Mouse (Mus musculus) CD4-positive, CD25-positive, alpha-beta regulatory T cell, adult 4 months (primary cell): ENCODE results near the gene Sept4. TPM values are rescaled to one million over a fixed set of nuclear protein-coding genes. Genes with fewer than 3 reads are reported as not detected.

Experiments used
- ATAC-seq: one replicate; pipeline ENCODE4 v1.8.0; 2017
- polyA plus RNA-seq, 2 experiments: library from polyadenylated mRNA; unstranded; fragments of 100-300 nt; shearing (Covaris generic); gene quantifications; one replicate each; pipeline ENCODE4 v1.2.1; 2017

Sept4 gene
- 1 to 10 TPM; 1.5 to 3.7 TPM for polyA plus RNA-seq

DNA sequence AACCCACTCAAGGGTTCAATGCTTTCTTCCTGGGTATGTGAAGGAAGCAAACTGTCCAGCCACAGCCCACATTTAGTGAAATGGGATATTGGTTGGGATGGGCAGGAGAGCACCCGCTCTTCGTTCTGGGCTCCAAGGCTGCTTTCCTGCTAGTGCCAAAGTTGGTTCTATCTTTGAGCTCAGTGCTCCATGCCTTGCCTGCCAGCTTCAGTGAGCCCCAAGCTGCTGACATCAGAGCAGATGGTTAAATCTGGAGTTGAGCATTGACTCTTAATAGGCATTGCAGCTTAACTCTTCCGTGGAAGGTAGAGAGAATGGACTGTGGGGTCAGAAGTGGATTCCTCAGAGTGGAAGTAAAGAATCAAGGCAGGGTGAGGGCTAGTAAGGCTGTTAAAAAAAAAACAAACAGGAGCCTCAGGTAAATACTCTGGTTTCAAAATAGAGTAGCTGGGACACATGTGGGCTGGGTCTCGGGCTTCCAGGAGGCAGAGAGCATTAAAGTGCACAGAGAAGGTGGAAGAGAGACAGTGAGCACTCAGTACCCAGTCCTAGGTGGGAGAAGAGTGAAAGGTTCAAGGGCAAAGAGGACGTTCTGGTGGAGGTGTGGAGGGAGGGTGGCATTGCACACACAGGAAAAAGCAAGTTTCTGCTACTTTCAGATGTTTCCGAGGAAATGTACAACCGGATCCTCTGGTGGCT lies at the start of gene Sept4:
Gene Sept4 (plus strand): TSS at position 649 of the 699 bp plus-strand sequence.
- ATAC-seq: no peak

DNA sequence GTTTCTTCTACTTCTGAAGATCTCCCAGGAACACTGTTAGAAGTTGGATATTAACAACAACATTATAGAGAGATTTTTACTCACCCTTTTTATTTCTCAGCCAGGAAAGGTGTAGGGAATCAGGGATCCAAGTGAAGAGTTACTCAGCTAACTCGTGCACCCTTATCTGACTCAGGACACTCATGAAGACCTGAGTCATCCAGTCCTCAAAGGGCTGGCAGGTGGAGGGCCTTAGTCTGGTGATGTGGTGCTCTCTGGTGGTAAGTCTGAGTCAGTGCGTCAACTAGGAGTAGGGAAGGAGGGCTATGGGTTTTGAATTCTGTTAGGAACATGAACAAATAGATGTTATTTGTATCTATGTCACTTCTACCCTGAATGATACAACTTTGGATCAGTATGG lies 49.4 kb upstream of the Sept4 start:
- ATAC-seq: peak; percentile 49

DNA sequence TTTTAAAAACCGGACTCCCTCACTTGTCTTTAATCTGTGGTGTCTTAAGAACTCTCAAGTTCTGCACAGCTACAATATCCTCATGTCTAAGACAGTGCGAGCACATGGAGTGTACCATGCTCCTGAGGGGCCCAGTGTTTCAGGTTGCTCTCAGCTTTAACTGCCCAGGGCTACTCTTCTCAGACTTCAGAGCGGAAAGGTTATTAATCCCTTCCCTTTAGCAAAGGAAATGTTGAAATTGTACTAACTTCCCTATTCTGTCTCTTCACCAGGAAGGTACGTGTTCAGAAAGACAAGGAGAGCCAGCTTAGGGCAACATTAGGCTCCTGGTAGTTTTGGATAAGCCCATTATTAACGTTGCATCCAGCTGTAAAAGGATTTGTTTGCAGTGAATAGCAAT lies 45.2 kb upstream of the Sept4 start:
- no peak for ATAC-seq

DNA sequence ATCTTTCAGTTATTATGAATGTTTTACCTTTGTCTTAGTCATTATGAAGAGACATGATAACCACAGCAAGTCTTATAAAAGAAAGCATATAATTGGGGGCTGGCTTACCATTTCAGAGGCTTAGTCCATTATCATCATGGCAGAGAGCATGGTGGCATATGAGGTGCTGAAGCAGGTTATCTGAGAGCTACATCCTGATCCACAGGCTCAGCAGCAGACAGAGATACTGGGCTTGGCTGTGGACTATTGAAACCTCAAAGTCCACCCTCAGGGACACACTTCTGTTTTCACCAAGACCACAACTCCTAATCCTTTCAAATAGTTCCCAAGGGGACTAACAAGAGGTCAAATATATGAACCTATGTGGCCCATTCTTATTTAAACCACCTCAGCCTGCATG lies 44.7 kb upstream of the Sept4 start:
- no peak for ATAC-seq

DNA sequence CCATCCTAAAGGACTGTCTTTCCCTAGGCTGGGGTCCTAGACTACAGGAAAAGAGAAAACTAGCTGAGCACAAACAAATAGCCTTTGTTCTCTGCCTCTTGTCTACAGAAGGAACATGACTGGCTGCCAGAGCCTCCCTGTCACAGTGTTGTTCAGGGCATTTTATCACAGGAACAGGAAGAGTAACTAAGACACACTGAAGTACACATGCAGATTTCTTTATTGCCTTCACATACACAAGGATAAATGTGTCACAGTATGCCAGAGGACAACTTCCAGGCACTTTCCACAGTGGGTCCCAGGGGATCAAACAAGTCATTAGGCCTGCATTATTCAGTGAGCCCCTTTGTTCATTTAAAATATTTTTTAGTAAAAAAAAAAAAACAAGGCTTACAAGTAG lies 43.9 kb upstream of the Sept4 start:
- ATAC-seq: no peak

DNA sequence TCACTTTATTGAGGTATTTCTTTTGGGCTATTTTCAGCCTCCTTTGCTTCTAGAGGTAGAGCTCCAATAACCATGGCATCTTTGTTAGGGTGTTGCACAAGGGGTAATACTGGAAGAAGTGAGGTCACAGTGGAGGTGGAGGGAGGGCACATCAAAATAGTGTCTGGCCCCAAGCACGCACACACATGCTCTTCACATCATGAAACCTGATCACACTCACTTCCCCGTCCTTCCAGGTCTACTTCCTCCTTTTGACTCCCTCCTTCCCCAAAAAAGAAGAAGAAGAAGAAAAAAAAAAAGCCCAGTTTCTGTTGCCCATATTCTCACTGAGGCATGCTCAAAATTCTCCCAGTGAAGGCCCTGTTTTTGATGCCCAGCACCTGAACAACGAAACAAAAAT lies 41.3 kb upstream of the Sept4 start:
- no peak for ATAC-seq

DNA sequence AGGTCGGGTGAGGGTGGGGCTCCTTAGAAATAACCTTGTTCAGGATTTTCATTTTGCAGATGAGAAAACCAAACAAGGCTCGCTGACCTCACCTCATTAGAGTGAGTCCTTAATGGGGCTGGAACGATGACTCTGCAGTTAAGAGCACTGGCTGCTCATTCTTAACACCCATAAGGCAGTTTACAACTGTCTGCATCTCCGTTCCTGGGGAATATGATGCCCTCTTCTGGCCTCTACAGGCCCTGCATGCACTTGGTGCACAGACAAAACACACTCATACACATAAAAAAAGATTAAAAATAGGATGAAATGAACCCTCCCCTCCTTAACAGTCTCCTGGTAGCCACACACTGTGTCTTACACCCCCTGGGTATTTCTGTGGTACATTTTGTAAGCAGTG lies 40.7 kb upstream of the Sept4 start:
- ATAC-seq: no peak

DNA sequence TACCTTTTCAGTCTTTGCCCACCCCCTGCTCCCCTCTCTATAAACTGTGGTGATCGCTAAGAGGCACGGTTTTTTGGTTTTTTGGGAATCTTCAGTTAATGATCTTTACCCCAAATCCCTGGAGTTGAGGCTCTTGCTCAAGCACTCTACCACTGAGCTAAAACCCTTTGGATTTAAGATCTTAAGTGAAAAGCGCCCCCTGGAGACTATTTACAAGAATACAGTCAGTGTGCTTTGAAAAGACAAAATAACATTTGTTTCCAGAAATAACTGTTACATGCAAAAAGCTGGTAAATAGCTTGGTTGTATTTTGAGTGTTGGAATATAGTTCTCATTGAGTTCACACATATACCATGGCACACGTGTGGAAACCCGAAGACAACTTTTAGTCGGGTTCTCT lies 37.0 kb upstream of the Sept4 start:
- no peak for ATAC-seq

DNA sequence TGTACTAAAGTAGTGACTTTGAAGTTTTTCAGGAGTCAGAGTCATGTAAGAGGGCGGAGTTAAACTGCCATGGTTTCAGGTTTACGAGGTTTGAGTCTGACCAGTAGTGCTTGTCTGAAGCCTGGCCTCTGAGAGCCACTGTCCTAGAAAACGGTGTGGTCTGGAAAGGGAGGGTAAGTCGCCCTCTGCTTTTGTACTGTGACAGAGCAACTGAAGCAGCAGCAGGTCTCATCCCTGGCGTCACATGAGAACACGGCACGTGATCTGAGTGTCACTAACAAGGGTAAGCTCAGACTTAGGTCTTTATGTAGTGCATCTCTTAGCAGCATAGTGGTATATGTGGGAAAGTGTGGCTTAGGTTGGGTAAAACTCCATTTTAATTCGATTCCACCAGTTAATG lies 26.4 kb upstream of the Sept4 start:
- no peak for ATAC-seq

DNA sequence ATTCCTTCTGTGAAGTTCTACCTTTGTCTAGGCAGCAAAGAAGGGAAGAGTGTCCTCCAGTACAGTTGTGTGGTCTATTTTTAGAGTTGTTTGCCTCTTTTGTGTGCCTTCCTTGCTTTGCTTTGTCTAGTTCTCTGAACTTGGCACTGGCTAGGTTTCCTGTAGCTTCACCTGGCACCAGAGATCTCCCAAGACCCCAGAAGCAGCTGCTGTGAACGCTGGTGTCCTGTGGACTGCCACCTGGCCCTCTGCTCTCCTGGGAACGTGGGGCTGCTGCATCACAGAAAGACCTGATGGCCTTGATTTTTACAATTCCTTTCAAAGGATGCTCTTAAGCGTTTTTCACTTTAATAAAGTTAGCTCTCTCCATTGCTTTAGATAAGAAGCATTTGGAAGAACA lies 25.8 kb upstream of the Sept4 start:
- no peak for ATAC-seq

DNA sequence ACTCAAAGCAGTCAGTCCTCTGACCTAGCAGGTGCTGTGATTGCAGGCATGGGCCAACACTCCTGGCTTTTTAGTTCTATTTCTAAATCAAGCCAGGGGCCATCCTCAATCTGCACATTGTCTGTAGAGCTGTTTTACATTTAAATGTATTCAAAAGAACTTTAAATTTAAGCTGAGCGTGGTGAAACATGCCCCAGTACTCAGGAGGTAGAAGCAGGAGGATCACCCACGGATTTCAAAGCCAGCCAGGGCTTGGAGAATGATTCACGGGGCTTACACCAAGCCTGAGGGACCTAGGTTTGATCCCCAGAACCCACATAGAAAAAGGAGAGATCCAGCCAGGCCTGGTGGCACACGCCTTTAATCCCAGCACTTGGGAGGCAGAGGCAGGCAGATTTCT lies 15.4 kb upstream of the Sept4 start:
- no peak for ATAC-seq

DNA sequence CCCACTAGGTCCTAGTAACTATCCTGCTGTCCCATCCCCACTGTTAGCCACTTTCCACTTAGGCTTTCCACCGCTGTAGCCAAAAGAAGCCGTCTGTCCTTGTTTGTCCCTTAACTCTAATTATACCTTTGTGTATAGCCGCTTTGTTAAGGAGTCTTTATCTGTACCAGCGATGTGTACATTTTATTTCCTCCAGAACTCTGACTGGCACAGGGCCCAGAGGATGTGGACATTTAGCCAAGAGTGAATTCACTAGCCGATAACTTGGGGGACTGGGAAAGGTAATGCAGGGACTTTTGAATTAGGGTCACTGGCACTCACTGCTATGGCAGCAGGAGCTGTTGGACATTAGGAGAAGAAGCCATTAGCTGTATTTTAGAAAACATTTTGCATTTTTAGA lies 14.3 kb upstream of the Sept4 start:
- ATAC-seq: no peak

DNA sequence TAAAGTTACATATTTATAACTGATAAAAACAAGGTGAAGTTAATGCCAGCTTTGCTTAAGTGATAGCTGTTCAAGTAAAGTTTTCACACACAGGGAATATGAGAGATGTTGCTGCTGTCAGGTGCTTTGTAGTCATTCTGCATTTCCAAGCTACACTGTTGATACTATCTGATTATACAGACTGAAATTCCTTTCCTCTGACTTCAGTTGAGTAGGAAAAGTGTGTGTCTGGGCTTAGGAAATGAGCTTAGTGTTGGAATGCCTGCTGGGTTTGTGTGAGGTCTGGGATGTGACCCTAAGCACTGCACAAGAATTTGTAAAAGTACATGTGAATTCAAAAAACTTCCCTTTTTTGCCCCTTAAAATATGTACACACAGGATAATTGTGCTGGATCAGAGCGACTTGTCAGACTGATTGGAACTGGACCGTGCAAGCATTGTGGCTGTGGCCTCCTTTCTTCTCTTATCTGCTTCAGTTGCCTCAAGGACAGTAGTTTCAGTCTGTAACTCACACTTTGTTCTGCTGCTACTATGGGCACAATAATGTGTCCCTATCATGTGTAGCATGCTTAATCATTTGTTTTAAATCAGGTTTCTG lies 13.5 kb upstream of the Sept4 start:
- no peak for ATAC-seq

DNA sequence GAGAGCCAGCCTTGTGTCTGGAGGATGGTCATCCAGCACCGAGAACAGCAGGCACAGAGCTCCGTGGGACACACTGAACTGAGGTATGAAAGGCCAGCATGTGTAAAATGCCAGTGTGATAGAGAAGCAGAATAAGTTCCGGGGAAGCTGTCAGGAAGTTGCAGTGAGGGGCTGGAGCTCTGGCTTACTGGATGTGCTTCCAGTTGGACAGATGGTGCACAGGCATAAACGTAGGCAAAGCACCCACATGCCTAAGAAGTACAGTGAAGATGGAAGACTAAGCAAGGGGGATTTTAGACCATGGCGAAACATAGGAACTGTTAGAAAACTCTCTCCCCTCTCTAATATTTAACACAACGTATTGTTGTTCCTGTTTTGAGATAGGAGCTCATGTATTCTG lies 7.5 kb upstream of the Sept4 start:
- ATAC-seq: no peak

DNA sequence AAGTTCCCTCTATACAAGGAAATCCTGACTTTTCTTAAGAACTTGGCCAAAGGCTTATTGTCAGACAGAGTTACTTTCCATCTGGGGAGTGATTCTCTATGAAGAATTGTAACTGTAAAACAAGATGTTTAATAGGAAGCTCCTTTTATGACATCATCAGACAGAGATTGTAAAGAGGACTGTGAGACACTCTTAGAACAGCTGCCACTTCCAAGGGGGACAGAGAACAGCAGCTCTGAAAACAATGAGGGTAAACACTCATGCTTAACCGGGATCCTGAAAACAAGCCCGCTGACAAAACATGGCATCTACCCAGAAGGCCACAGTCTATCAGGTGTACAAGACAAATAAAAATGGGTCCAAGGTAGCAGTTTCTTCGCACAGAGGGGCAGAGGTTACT lies 2.2 kb upstream of the Sept4 start, which contains the start of gene Gm11492:
Gene Gm11492 (plus strand): TSS at position 153 of the 400 bp plus-strand sequence.
- no peak for ATAC-seq

DNA sequence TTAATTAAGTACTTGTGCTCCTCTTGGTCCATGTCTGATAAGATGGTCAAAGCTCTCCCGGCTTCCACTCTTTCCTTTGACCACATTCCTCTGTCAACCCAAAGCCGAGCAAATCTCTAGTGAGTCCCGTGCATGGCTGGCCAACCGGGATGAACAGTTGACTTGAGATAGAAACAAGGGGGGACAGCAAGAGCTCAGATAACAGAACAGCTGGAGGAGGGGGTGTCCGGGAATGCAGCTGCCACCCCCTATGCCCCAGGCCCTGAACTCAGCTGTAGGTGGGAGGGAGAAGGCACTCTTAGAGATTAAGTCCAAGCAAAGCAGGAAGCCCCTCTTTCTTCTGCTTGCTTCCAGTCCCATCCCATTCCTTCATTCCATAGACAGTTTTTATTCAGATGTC lies 2.0 kb downstream of the Sept4 start:
- no peak for ATAC-seq

DNA sequence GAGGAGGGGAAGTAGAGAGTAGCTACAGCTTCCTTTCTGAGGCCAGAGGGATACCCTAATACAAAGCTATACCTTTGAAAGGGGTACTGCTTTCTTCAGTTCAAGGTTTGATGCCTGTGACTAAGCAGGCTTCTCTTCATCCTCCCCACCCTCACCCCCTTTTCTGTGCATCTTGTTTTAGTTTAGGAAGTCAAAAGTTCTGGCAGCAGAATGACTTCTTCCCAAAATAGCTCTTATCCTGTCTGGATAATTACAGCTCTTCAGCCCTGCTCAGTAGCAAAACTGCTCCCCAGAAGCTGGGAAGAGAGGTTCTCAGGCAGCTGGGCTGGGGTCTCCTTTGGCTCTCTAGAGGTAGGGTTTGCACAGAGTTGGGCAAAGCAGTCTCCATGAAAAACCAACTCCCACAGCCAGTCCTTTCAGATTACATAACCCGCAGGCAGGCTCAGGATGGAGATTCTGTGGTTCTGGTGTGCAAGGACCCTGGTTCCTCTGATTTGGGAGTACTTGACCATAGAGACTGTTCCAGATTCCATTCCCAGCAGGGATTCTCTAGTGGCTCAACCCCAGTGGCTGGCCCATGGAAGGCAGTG lies 2.8 kb downstream of the Sept4 start:
- no peak for ATAC-seq

DNA sequence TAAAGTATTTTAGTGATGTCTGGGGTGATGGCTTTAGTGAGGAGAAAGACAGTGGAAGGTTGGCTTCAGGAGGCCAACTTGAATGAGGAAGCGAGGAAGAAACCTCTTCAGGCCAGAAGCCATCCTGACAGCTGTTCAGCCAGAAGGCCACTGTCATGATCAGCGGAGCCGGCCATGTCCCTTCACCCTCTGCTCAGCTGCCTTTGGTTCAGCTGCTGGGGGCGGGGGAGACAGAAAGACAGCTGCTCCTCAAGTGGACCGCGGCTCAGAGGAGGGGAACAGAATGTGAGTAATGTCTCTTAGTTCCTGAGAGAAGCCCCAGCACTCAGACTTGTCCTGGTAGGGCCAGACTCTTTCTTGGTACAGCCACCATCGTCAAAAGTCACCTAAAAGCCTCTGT lies 5.0 kb downstream of the Sept4 start:
- ATAC-seq: no peak

DNA sequence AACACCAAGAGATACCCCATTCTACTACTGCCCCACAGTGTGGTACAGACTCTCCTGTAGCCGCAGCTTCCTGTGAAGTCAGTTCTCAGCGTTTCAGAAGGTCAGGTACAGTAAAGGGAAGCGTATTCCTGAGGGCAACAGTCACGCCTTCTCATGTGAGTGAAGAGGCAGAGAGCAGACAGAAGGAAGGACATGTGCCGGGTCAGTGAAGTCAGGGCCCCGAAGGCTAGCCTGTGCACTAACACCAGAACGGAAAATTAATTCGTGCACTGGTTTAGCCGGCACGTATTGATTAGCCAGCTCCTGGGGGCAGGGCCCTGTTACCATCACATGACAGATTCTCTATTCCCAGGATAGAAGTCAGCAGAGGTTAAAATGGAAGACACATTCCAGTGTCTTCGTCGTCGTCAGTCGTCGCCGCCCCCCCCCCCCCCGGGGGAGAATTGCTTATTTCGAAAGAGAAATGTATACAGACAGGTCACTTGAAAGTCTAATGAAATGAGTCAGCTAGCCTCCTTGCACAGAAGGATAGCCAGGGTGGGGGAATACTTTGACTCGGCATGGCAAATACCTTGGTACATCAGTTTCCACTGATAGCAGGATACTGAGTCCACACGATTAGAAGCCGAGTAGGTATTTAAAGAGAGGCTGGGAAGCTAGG lies 5.9 kb downstream of the Sept4 start:
- ATAC-seq: no peak

DNA sequence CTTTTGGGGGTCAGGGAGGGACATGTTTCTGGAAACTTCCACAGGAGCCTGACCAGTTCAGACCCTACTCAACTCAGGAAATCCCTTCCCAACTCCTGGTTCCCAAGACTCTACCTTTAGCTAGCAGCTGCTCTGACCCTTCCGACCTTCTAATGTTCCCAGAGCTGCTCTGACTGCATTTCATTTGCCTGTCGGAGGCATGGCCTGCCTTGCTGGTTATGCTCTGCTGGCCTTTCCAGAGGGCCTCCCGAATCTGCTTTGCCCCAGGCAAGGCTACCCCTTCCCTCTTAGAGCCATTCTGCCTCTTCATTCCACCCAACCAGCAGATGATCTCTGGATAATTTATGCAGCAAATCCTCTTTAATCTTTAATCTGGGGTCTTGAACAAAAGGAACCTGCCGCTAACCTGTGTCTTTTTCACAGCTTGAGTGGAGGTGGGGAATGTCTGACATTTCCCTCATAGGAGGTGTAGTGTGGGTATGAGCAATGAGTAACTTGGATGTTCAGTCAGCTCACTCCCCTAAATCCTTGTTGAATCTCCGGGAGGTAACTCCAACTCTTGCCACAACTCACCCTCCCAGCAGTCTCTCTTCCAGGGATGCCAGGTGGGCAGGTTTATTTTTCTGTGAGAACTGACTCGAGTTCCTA lies 9.0 kb downstream of the Sept4 start:
- no peak for ATAC-seq

DNA sequence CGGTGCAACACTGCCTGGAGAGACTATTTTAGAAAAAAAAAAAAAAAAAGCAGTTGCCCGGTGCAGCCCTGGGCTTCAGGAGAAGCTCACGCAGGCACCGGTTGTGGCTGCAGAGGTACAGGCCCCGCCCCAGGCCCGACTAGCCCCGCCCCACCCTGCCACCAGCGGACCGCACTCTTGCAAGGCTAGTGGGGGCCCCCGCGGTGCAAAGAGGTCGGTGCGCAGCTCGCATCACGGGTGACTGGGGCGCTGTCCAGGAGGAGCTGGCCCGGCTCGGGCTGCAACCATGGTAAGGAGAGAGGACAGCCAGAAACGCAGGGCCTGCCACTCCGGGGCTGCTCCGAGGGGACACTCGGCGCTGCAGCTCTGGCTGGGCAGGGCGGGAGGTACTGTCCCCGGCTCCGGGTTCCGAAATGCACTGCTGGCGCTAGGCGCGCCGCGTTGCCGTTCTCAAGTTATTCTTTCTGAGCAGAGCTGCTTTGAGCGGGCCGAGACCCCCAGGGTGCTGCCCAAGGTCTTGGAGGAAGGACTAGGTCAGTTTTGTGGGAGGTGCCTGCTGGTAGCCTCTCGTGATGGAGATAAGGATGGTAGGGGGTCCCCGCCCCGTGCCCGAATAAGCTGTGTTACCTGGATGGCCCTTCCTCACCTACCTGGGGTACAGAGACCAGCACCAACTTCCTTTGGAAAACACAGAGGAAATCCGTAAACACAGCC lies 9.7 kb downstream of the Sept4 start:
- ATAC-seq: peak; percentile 81

DNA sequence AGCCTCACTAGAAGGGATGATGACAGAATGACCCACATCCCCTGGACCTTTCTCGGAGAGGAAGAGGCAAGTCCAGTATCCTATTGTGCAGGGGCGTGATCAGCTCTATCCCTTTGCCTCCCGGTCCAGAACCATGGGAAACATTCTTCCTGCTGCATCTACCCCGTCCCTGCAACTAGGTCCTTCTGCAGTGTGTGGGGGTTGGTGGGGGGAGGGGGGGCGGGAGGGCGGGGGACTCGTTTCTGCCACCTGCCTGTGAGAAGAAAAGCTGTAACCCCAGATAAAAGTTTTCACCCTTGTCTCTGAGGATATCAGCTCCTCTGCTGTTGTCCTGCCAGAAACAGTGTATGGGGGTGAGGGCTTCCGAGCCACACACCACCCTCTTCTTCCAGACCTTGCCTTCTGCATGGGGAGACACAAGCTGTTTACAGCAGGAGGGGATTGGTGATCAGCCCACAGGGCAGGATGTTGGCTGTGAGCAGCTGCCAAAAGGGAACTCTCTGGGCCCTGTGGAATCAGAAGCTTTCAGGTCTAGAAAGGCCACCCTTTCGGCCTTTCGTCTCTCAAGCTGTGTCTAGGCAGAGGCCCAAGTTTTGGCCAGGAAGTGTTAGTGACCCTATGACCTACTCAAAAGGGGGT lies 10.4 kb downstream of the Sept4 start:
- ATAC-seq: no peak
